Mouse (Mus musculus): ENCODE measurements around the gene Lrrc59. TPM values are rescaled to one million over a fixed set of nuclear protein-coding genes. Genes with fewer than 3 reads are reported as not detected.

The Lrrc59 gene
- 346 TPM for polyA plus RNA-seq (2012; fragmentation: generic; extraction: Trizol)
- long read RNA-seq, experiment 1, transcript Lrrc59-201 (7 exons, 2,837 nt) = major isoform, 106 of 131 reads
- long read RNA-seq, experiment 1, partial matches to known transcripts = 20 of 131 reads
- long read RNA-seq, experiment 1, other reads (novel, unspliced or antisense) = 5 of 131 reads
- long read RNA-seq, experiment 2, transcript Lrrc59-201 (7 exons, 2,837 nt) = major isoform, 1,846 of 1,910 reads
- long read RNA-seq, experiment 2, partial matches to known transcripts = 28 of 1,910 reads
- long read RNA-seq, experiment 2, other reads (novel, unspliced or antisense) = 36 of 1,910 reads

DNA sequence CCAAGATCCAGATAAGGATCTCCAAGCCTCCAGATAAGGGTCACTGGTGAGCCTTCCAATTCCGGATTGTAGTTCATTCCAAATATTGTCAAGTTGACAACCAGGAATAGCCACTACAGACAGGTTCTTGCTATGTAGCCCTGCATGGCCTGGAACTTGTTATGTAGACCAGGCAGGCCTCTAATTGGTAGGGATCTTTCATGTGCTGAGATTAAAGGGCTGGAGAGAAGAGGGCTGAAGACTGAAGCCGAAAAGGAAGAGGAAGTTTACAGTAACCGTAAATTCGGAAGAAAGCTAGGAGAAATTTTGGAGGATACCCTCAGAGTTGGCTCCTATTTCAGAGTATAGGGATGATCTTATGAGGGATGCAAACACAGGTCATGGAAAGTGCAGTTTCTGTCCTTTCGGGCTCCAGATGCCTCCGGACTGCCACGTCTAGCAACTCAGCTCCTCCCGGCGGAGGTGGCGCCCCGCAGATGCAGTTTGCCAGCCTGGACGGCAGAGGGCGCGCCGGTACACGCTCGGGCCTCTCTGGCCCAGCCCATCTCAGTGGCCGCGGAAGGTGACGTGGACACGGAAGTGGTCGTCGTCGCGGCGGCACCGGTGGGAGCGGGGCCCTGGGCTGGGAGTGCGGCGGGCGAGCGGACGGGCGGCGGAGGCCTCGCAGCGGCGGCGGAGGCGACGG, at the start of gene Lrrc59:
TSS of gene Lrrc59 (plus strand) at position 569 of the 685 bp plus-strand sequence.
- Histone ChIP-seq H3K4me3 (ENCODE audit: insufficient read depth, poor library complexity, severe bottlenecking) (peak within 1 kb of the TSS; percentile 100), H3K79me2 (ENCODE audit: control insufficient read depth, insufficient read depth) (peaks cover 48% of the 10 kb centered on the region)
- TF ChIP-seq CEBPB (IDR thresholded peaks at IDR 0.05; ENCODE audit: low read depth) = no peak
- peak; percentile 99 for TF ChIP-seq CTCF (IDR thresholded peaks at IDR 0.05; ENCODE audit: control insufficient read depth, insufficient read depth, insufficient read length)
- TF ChIP-seq FOSL1 (IDR thresholded peaks at IDR 0.05; ENCODE audit: insufficient read depth, low read length, poor library complexity, severe bottlenecking) = no peak
- no peak for TF ChIP-seq USF1 (IDR thresholded peaks at IDR 0.05; ENCODE audit: low read depth)

DNA sequence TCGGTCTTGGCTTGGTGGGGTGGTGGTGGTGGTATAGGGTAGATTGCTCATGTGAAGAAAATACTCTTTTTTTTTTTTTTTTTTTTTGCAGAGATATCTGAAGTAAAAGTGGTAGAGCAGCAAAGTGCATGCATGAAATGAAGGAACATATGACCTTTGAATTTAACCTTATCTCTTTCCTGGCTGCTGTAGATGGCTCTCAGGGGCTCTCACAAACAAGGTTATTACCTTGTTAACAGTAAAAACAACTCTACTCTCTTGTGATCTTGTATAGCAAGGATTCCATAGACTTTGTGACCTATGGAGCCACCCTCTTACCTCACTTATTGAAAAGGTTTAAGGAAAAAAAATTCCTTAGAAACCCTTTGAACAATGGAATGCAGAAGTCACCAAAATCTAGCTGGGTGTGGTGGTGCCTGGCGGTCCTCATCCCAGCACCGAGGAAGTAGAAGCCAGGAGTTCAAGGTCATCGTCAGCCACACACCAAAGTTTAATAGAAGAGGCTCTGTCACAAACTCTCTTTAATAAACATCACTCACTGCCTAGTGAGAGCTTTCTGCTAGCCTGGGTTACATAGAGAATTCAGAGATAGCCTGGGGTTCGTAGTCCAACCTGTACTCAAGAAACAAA, 49.3 kb upstream of the Lrrc59 start:
- Histone ChIP-seq H3K36me3 (ENCODE audit: control insufficient read depth, insufficient read depth) (no peaks in the 10 kb centered on the region), H3K4me3 (ENCODE audit: insufficient read depth, poor library complexity, severe bottlenecking) (no peak overlapping the region), H3K27me3 (ENCODE audit: control insufficient read depth, insufficient read depth, insufficient read length) (no peaks in the 10 kb centered on the region), H3K79me2 (ENCODE audit: control insufficient read depth, insufficient read depth) (no peaks in the 10 kb centered on the region), H3K79me3 (ENCODE audit: low read depth) (no peaks in the 10 kb centered on the region), H3ac (ENCODE audit: control insufficient read depth, insufficient read length, low read depth) (no peak overlapping the region)
- TF ChIP-seq FOSL1 (IDR thresholded peaks at IDR 0.05; ENCODE audit: insufficient read depth, low read length, poor library complexity, severe bottlenecking) (no peak), MAX (IDR thresholded peaks at IDR 0.05) (no peak), USF1 (IDR thresholded peaks at IDR 0.05; ENCODE audit: low read depth) (no peak), CTCF (IDR thresholded peaks at IDR 0.05; ENCODE audit: control insufficient read depth, insufficient read depth, insufficient read length) (no peak), CEBPB (IDR thresholded peaks at IDR 0.05; ENCODE audit: low read depth) (no peak), MYOG (IDR thresholded peaks at IDR 0.05; ENCODE audit: control insufficient read depth, extremely low read depth, insufficient read length) (no peak), MYOD1 (IDR thresholded peaks at IDR 0.05; ENCODE audit: control insufficient read depth, insufficient read length, low read depth) (no peak)

More for the DNA sequence above, at the start of gene Lrrc59:
- Histone ChIP-seq H3K36me3 (ENCODE audit: control insufficient read depth, insufficient read depth) (peaks cover 28% of the 10 kb centered on the region), H3K79me3 (ENCODE audit: low read depth) (peaks cover 40% of the 10 kb centered on the region), H3K27me3 (ENCODE audit: control insufficient read depth, insufficient read depth, insufficient read length) (no peaks in the 10 kb centered on the region), H3ac (ENCODE audit: control insufficient read depth, insufficient read length, low read depth) (peak within 1 kb of the TSS; percentile 96)

DNA sequence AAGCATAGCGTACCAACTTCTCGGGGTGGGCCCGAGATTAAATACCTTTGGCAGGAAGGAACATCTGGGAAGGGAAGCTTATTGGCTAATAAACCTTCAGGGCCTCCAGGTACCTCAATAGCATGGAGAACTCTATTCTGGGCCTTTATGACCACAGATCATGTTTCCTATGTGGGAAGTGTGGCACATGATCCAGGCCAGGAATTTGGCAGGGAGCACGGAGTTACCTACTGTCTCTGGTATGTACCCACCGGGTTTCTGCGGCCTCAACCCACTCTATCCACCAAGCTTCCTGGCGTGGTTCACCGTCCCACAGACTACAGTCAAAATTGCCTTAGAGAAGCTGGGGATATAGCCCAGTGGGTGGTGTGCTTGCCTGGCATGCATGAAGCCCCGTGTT, 44.5 kb upstream of the Lrrc59 start:
- no peaks in the 10 kb centered on the region for H3K27me3 ChIP-seq (ENCODE audit: control insufficient read depth, insufficient read depth, insufficient read length)
- TF ChIP-seq CTCF (IDR thresholded peaks at IDR 0.05; ENCODE audit: control insufficient read depth, insufficient read depth, insufficient read length) = no peak
- no peak for TF ChIP-seq USF1 (IDR thresholded peaks at IDR 0.05; ENCODE audit: low read depth)
- TF ChIP-seq MAX (IDR thresholded peaks at IDR 0.05) = no peak
- no peak for TF ChIP-seq FOSL1 (IDR thresholded peaks at IDR 0.05; ENCODE audit: insufficient read depth, low read length, poor library complexity, severe bottlenecking)
- TF ChIP-seq MYOG (IDR thresholded peaks at IDR 0.05; ENCODE audit: control insufficient read depth, extremely low read depth, insufficient read length) = no peak
- TF ChIP-seq CEBPB (IDR thresholded peaks at IDR 0.05; ENCODE audit: low read depth) = no peak
- TF ChIP-seq MYOD1 (IDR thresholded peaks at IDR 0.05; ENCODE audit: control insufficient read depth, insufficient read length, low read depth) = no peak
- no peak overlapping the region for H3K4me3 ChIP-seq (ENCODE audit: insufficient read depth, poor library complexity, severe bottlenecking)
- no peaks in the 10 kb centered on the region for H3K36me3 ChIP-seq (ENCODE audit: control insufficient read depth, insufficient read depth)
- H3ac ChIP-seq (ENCODE audit: control insufficient read depth, insufficient read length, low read depth) = no peak overlapping the region
- no peaks in the 10 kb centered on the region for H3K79me3 ChIP-seq (ENCODE audit: low read depth)
- H3K79me2 ChIP-seq (ENCODE audit: control insufficient read depth, insufficient read depth) = no peaks in the 10 kb centered on the region

DNA sequence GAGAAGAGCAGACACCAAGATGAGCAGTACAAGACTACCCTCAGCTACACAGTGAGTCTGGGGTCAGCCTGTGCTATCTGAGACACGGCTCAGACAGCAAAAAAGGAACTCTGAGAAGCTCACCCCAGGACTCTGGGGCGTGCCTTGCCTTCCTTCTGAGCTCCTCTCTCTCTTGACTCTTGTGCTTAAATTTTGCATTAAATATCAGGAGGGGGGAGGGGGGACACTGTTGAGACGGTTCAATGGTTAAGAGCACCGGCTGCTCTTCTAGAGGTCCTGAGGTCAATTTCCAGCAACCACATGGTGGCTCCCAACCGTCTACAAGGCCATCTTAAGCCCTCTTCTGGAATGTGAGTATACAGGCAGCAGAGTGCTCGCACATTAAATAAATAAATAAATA, 42.1 kb upstream of the Lrrc59 start:
- no peaks in the 10 kb centered on the region for H3K36me3 ChIP-seq (ENCODE audit: control insufficient read depth, insufficient read depth)
- no peaks in the 10 kb centered on the region for H3K79me2 ChIP-seq (ENCODE audit: control insufficient read depth, insufficient read depth)
- H3K79me3 ChIP-seq (ENCODE audit: low read depth) = no peaks in the 10 kb centered on the region
- no peak overlapping the region for H3K4me3 ChIP-seq (ENCODE audit: insufficient read depth, poor library complexity, severe bottlenecking)
- TF ChIP-seq MYOD1 (IDR thresholded peaks at IDR 0.05; ENCODE audit: control insufficient read depth, insufficient read length, low read depth) (no peak), MYOG (IDR thresholded peaks at IDR 0.05; ENCODE audit: control insufficient read depth, extremely low read depth, insufficient read length) (no peak), MAX (IDR thresholded peaks at IDR 0.05) (no peak), CEBPB (IDR thresholded peaks at IDR 0.05; ENCODE audit: low read depth) (no peak), CTCF (IDR thresholded peaks at IDR 0.05; ENCODE audit: control insufficient read depth, insufficient read depth, insufficient read length) (no peak), FOSL1 (IDR thresholded peaks at IDR 0.05; ENCODE audit: insufficient read depth, low read length, poor library complexity, severe bottlenecking) (no peak), USF1 (IDR thresholded peaks at IDR 0.05; ENCODE audit: low read depth) (no peak)
- no peak overlapping the region for H3ac ChIP-seq (ENCODE audit: control insufficient read depth, insufficient read length, low read depth)
- no peaks in the 10 kb centered on the region for H3K27me3 ChIP-seq (ENCODE audit: control insufficient read depth, insufficient read depth, insufficient read length)

DNA sequence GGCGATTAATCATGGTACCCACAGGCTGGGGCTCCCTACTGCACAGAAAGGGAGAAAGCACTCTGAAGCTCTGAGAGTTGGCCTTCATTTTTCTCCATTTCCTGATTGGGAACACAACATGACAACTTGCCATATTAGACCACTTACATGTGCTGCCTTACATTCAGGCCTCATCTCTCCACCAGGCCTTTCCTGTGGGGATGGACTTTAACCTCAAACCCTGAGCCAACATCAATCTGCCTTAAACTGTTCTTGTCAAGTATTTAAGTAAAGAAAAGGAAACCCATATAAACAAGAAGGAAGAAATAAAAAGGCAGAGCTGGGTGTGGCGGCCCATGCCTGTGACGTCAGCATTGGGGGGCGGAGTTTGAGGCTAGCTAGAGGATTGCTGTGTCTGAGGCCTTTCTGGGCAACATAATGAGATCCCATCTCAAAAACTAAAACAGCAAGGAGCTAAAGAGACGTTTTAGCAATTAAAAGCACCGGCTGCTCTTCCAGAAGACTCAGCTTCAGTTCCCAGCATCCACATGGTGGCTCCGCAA, 33.2 kb upstream of the Lrrc59 start:
- H3K79me2 ChIP-seq (ENCODE audit: control insufficient read depth, insufficient read depth) = no peaks in the 10 kb centered on the region
- no peak overlapping the region for H3ac ChIP-seq (ENCODE audit: control insufficient read depth, insufficient read length, low read depth)
- TF ChIP-seq USF1 (IDR thresholded peaks at IDR 0.05; ENCODE audit: low read depth) = no peak
- TF ChIP-seq CTCF (IDR thresholded peaks at IDR 0.05; ENCODE audit: control insufficient read depth, insufficient read depth, insufficient read length) = no peak
- no peak for TF ChIP-seq FOSL1 (IDR thresholded peaks at IDR 0.05; ENCODE audit: insufficient read depth, low read length, poor library complexity, severe bottlenecking)
- no peak for TF ChIP-seq MYOG (IDR thresholded peaks at IDR 0.05; ENCODE audit: control insufficient read depth, extremely low read depth, insufficient read length)
- no peak for TF ChIP-seq MAX (IDR thresholded peaks at IDR 0.05)
- H3K4me3 ChIP-seq (ENCODE audit: insufficient read depth, poor library complexity, severe bottlenecking) = no peak overlapping the region
- H3K79me3 ChIP-seq (ENCODE audit: low read depth) = no peaks in the 10 kb centered on the region
- no peaks in the 10 kb centered on the region for H3K27me3 ChIP-seq (ENCODE audit: control insufficient read depth, insufficient read depth, insufficient read length)
- no peaks in the 10 kb centered on the region for H3K36me3 ChIP-seq (ENCODE audit: control insufficient read depth, insufficient read depth)
